Mouse (Mus musculus): ENCODE results near the gene Ccr1.
"Not testable (repeated sequence)": the region's sequence is repeated elsewhere in the genome, so short reads cannot be mapped to it uniquely, and the experiment has no call there.

Gene Ccr1

GRCm38 (mm10) chr9:123968290-123968912 is at the start of gene Ccr1:
Gene Ccr1 (minus strand): TSS chr9:123968692.
- DNase-seq, result peak; percentile 4

DNA sequence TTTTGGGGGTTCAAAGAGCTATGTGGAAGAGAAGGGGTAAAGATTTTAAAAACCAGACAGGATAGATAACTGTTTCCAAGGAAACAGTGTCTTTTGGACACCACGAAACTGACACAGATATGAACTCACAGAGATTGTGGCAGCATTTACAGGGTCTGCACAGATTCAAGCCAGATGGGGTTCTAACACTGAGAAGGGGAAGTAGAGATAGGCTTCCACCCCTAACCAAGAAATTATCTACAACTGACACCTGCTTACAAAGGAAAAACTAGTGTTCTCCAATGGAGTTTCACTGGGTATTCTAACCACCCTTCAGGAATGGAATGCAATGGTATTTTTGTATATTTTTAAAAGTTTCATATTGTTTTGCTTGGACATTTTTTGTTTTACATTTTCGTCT is 47.6 kb upstream of the Ccr1 start:
- DNase-seq, result no peak

- DNase-seq, result no peak
These were observed 46.6 kb upstream of the Ccr1 start for GRCm38 (mm10) chr9:124014985-124015652.

DNA sequence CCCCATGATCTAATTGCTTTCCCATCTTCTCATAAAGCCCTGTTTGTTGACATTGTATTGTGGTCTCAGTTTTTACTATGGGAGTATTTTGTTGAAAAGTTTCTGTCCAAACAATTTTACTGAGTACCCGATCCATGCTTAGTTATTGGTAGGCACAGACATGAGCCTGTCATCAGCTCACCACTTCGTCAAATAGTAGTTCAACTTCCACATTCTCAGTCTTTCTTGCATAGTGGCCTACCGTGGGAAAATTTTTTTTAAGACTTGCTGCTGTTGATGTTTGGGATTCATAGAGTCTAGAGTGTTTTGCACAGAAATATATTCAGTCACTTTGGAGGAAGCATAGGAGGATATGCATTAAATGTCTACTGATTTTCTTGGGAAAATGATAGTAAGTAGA is 44.8 kb upstream of the Ccr1 start:
- DNase-seq, result no peak

DNA sequence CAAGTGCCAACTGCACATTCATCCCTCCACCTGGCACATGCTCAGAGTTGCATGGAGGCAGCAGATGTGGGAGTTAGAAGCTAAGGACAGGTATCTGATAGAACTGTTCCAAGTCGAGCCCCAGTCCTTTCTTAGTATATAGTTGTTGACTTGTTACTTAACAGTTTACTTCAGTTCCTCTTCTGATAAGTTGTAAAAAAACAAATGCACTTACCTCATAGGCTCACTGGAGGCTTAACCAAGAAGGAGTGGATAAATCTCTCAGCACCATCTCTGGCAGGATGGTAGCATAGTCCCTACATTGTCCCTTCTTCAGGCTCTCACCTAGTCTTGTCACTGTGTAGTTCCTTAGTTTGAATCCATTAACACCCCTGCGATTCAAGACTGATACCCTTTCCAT is 44.2 kb upstream of the Ccr1 start:
- no peak for DNase-seq

- DNase-seq, result no peak
These were observed 31.3 kb upstream of the Ccr1 start for GRCm38 (mm10) chr9:123999784-124000183.

DNA sequence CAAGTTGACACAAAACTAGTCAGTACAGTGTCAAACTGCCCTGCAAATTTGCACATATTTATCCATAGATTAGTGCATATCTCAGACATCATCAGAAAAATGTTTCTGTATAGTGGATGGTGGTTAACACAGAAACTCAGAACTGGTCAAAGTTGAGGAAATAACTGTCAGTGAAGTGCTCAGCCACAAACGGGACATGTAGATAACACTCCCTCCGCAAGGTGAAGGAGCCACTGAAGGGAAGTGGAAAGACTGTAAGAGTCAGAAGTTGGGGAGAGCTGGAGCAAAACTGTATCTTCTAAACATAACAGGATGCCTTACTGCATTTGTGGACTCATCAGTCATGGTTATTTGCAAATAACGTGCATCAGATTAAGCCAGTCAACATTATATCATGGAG is 29.2 kb upstream of the Ccr1 start:
- DNase-seq, result no peak

- no peak for DNase-seq
These were observed 22.9 kb upstream of the Ccr1 start for GRCm38 (mm10) chr9:123991312-123991906.

GRCm38 (mm10) chr9:123989671-123990070 is 21.2 kb upstream of the Ccr1 start:
- DNase-seq, result no peak

DNA sequence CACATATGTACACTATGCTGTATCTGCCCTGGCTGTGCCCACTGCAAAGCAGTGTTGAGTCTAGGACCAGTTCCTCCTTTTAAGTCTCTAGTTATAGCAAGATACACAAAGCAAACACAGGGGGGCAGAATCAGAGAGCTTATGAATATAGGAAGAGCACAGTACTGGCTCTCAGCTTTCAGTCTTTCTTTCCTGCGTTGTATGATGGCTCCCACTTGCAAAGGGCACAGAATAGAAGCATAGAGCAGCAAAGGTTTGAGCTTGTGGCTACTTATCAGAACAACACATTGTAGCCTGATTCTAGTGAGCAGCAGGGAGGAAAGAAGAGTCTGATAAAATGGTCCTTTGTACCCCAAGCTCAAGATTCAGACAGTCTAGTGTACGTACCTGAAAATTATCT is 17.7 kb upstream of the Ccr1 start:
- DNase-seq, result peak; percentile 29

- DNase-seq, result no peak
These were observed 16.5 kb upstream of the Ccr1 start for GRCm38 (mm10) chr9:123984943-123985342.

DNA sequence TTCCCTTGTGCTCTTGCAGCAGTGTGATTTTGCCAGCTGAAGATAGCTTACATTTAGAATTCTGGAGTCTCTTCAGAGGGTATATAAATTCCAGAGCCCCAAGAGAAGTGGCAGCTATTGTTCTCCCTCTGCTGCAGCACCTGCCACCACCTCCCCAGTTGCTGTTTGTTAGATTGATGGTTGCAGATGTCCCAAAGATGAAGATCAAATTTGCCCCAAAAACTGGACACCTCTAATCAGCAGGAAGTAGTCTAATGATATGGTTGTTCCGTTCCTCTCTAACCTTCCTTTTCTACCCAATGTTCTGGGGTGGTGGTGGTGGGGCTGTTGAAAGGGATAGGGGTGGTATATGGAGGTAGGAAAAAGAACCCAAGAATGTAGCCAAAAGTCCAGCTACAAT is 14.2 kb upstream of the Ccr1 start:
- DNase-seq, result no peak

DNA sequence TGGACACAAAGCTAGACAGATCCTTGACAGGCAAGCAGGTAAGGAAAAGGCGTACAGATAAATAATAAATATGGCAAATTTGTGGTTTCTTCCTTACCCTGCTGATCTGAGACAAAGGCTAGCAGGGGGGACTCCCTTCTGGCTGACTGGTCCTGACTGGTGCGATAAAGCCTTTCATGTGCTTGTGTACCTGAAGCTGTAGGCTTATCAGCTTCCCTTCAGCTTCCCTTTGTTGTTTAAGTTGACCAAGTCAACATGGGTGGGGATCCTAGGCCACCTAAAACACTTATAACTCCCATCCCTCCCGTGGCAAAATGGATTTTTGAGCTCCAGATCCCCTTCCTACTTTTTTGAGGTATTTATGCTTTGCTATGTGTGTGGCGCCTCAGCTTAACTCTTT is 13.4 kb upstream of the Ccr1 start:
- no peak for DNase-seq

GRCm38 (mm10) chr9:123980858-123981475 is 12.5 kb upstream of the Ccr1 start:
- DNase-seq, result not testable (repeated sequence)

- no peak for DNase-seq
These were observed 9.8 kb upstream of the Ccr1 start, which contains the start of gene Ccr1l1 for GRCm38 (mm10) chr9:123978308-123978707. Gene Ccr1l1 (minus strand): TSS chr9:123978408.

DNA sequence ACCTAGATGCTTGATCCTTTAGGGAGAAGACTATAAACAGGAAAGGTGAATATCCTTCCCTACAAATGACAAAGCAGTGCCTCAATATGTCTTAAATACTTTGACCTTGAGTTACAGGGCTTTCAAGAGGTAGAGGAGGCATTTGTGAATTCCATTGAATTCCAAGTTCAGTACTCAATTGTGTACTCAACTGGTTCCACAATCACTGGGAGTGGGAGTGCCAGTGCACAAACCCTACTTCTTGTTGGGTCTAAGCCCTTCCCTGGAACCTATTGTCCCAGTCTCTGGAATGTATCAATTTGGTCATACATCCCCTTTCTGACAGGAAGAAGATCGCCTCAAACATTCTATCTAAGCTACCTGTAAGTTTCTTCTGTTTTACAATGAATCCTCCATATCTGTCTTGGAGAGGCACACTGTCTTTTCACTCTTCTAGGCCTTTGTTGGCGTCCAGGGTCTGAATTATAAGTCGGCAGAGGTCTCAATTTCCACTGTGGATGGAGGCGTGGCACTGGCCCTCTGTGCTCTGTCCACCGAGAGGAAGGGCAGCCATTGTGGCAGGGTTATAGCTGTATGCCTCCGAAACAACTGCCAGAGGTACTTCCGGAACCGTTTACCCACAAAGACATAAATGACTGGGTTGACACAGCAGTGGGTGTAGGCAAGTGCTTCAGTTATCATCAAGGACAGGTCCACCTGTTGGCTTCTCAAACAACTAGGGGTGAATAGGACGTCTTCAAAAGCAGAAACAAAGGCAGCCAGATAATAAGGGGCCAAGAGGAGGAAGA is 8.6 kb upstream of the Ccr1 start:
- DNase-seq, result no peak

GRCm38 (mm10) chr9:123975630-123976029 is 7.1 kb upstream of the Ccr1 start:
- DNase-seq, result no peak

GRCm38 (mm10) chr9:123966858-123967495 is 1.5 kb downstream of the Ccr1 start:
- DNase-seq, result not testable (repeated sequence)

GRCm38 (mm10) chr9:123964776-123965175 is 3.7 kb downstream of the Ccr1 start:
- no peak for DNase-seq

- DNase-seq, result no peak
These were observed 8.3 kb downstream of the Ccr1 start for GRCm38 (mm10) chr9:123960161-123960560.

DNA sequence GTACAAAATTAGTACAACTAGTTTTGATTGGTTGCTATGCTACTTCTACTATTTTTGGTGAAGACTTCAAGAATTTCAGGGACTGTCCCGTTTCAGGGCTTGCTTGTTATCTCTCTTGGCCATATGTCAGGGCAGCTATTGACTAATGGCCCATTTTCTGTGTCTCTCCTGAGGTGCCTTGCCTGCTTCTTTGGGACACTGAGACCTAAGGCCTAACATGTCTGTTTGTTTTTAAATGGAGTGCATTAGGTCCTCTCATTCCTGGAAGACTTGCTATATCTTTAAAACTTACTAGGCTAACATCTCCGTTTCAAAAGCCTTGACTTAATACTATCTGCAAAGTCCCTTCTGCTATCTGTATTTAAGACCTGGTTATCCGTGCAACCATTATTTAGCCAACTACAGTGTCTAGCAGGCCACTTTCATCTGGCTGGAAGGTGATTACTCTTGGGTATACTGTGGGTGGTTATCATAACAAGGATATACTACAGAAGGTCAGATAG is 10.5 kb downstream of the Ccr1 start:
- DNase-seq, result no peak

GRCm38 (mm10) chr9:123956892-123957291 is 11.6 kb downstream of the Ccr1 start:
- no peak for DNase-seq

Measured in lung, postnatal 10 days (tissue).